Mouse (Mus musculus) spleen, adult 2 months (tissue): ENCODE results near the gene A530084C06Rik. TPM values are rescaled to one million over a fixed set of nuclear protein-coding genes. Genes with fewer than 3 reads are reported as not detected.

Source experiments
- DNase-seq, 2 experiments: peaks; one replicate each; pipeline versions ENCODE4 v3.0.0 to v3.0.0-alpha.2; 2012 to 2021; ENCODE audit warnings: low spot score in 2 of 2, low read depth in 1 of 2
- H3K27ac ChIP-seq: fragments of 200-500 bp; 2 replicates; pipeline ENCODE4 v1.5.1; 2012; ENCODE audit warnings: low read length, inconsistent platforms; ENCODE audit not compliant: insufficient read depth
- H3K27me3 ChIP-seq: fragments of 200-500 bp; 2 replicates; pipeline ENCODE4 v1.6.1; 2012; ENCODE audit warnings: mild to moderate bottlenecking, moderate library complexity, low read length, inconsistent platforms; ENCODE audit not compliant: control insufficient read depth, insufficient read depth
- H3K36me3 ChIP-seq: fragments of 200-500 bp; 2 replicates; pipeline ENCODE4 v1.6.1; 2012; ENCODE audit warnings: mild to moderate bottlenecking, low read length, inconsistent platforms; ENCODE audit not compliant: control insufficient read depth, insufficient read depth
- H3K4me1 ChIP-seq: fragments of 200-500 bp; 2 replicates; pipeline ENCODE4 v1.6.1; 2011; ENCODE audit warnings: inconsistent platforms; ENCODE audit not compliant: control insufficient read depth, insufficient read depth, insufficient read length
- H3K4me3 ChIP-seq: fragments of 200-500 bp; 2 replicates; pipeline ENCODE4 v1.5.1; 2011; ENCODE audit warnings: mild to moderate bottlenecking, inconsistent platforms; ENCODE audit not compliant: insufficient read depth, insufficient read length; ENCODE audit errors: extremely low read depth
- CTCF ChIP-seq: fragments of 200-500 bp; IDR thresholded peaks from 2 replicates; pipeline ENCODE4 v1.5.1; 2011; ENCODE audit warnings: mild to moderate bottlenecking, inconsistent platforms; ENCODE audit not compliant: insufficient read depth, insufficient read length, insufficient replicate concordance; ENCODE audit errors: extremely low read depth
- POLR2A ChIP-seq: fragments of 200-500 bp; IDR thresholded peaks from 2 replicates; pipeline ENCODE4 v1.6.1; 2011; ENCODE audit warnings: low read depth, low read length, inconsistent platforms
- WGBS: fragments of 180-500 bp; shearing (Covaris S2); methylation state at CpG from one replicate; pipeline ENCODE4 v1.1.7; 2018; 5-methylcytosine and 5-hydroxymethylcytosine counted together
- polyA plus RNA-seq: library from polyadenylated mRNA; depleted of rRNA; stranded (reverse); fragments of >200 nt; gene quantifications from 2 replicates; pipeline ENCODE4 v1.2.3, GENCODE M21; 2012

A530084C06Rik gene
- polyA plus RNA-seq, 1 experiment, result not detected

DNA sequence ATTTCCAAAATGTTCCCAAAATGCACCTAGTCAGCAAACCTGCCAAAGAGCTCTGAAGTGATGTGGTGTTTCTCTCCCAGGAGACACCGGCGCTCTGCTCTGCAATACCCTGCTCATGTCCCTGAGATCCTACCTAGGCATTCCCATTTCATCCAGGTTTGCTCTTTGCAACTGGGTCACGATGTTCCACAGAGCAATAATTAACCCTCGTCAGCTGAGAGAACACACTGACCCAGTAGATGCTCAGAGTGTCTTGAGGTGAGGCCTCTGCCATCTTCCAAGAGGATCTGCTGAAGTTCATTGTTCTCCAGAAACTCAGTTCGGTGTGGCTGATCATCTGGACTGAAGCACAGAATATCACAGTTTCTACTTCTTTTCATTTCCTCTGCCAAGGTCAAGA is 16.1 kb downstream of the A530084C06Rik start:
- no peaks in the 10 kb centered on the region for H3K4me1 ChIP-seq
- H3K4me3 ChIP-seq, result no peak overlapping the region
- no peak for DNase-seq
- H3K27ac ChIP-seq, result no peak overlapping the region
- WGBS, result 89% methylated on average over 5 of the region's 5 CpGs
- no peaks in the 10 kb centered on the region for H3K36me3 ChIP-seq
- TF ChIP-seq POLR2A (no peak), CTCF (no peak)
- no peaks in the 10 kb centered on the region for H3K27me3 ChIP-seq

DNA sequence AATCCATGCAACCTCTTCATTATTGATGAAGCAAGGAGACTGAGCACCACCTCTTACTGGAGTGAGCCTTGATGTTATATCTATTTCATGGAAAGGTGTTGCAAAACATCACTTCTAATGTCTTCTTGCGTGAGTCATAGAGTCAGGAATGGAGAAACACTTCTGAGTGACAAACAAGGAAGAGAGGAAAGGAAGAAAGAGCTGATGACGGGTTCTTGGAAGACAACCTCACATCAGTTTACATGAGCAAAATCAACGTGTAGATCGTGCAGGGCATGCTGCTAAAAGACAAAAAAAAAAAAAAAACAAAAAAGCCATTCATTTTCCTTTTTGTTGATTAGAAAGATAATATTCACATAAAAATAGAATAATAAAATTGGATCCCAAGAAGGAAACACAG is 24.4 kb downstream of the A530084C06Rik start:
- no peak for DNase-seq
- Histone ChIP-seq H3K36me3 (no peaks in the 10 kb centered on the region), H3K4me3 (no peak overlapping the region), H3K27ac (no peak overlapping the region), H3K4me1 (no peaks in the 10 kb centered on the region), H3K27me3 (no peaks in the 10 kb centered on the region)
- TF ChIP-seq CTCF, result no peak
- no peak for TF ChIP-seq POLR2A
- WGBS, result 94% methylated on average over 4 of the region's 4 CpGs

DNA sequence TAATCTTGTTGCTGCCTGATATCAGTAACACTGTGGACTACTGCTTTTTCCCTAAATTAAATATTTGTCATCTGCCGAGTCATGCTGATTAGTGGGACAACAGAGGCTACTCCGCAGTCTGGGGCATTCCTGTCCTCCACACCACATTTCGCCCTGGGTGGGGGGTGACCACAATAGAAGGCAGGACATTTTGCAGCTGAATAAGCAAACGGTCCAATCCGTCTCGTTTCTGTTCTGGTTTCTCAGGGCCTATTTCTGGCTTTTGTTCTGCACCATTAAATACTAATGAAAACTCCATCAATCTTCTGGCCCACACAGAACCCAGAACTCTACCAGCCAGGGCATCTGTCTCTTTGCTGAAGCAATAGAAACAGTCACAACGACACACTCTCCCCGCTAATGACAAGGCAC is 27.5 kb downstream of the A530084C06Rik start:
- Histone ChIP-seq H3K27me3 (no peaks in the 10 kb centered on the region), H3K4me3 (no peak overlapping the region), H3K27ac (no peak overlapping the region), H3K4me1 (no peaks in the 10 kb centered on the region), H3K36me3 (no peaks in the 10 kb centered on the region)
- WGBS, result 41% methylated on average over 8 of the region's 8 CpGs
- no peak for DNase-seq
- TF ChIP-seq POLR2A (no peak), CTCF (no peak)

DNA sequence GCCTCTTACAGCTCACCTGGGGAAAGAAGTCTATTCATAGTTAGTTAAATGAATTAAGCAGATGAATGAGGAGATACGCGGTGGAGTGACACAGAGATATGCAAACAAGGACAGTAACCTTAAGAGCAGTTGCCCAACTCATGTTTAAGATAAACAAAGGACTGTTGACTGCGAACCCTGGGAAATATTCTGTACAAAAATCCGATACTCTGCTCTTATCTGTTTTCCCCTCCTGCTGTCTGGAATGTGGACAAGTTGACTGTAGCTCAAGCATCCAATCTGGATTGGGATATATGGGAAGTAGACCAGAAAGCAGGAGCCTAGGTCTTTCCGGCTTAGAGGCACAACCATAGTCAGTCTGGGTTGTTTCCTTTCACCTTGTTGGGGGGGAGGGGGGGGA is 27.9 kb downstream of the A530084C06Rik start:
- no peak for DNase-seq
- WGBS, result 85% methylated on average over 5 of the region's 5 CpGs
- no peak overlapping the region for H3K4me3 ChIP-seq
- TF ChIP-seq CTCF (no peak), POLR2A (no peak)
- H3K27me3 ChIP-seq, result no peaks in the 10 kb centered on the region
- H3K36me3 ChIP-seq, result no peaks in the 10 kb centered on the region
- H3K27ac ChIP-seq, result no peak overlapping the region
- H3K4me1 ChIP-seq, result no peaks in the 10 kb centered on the region

DNA sequence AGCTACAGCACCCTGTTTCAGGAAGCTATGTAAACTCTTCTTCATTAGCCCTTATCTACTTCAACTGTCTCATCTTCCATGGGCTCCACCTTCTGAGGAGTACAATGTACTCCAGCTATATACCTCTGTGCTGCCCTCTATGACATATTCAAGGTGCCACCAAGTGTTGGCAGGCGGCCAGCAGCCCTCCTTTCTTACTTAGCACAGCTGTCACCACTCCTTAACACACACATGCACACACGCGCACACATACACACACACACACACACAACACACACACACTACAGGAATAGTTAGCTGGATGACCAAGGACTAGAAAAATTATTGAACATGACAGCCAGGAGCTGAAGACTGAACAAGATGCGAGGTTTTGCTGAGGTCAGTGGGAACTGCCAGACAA is 34.2 kb downstream of the A530084C06Rik start:
- Histone ChIP-seq H3K4me3 (no peak overlapping the region), H3K36me3 (no peaks in the 10 kb centered on the region), H3K27me3 (no peaks in the 10 kb centered on the region), H3K4me1 (no peaks in the 10 kb centered on the region), H3K27ac (no peak overlapping the region)
- no peak for DNase-seq
- TF ChIP-seq POLR2A, result no peak
- no peak for TF ChIP-seq CTCF
- WGBS, result 86% methylated on average over 4 of the region's 4 CpGs

DNA sequence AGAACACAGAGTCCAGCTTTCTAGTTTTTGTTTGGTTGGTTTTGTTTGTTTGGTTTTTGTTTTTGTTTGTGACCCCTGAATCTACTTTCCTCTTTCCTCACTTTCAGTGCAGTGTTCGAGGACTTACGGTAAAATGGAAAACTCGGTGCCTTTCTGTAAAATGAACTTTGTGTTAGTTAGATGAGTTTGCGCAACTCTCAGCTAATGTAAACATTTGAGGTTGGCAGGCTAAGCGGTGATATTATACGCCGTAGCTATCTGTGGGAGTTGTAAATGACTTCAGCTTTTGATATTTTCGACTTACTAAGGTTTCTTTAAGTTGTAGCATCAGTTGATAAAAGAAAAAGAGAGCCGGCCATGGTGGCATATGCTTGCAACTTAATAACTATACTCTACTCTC is 40.2 kb downstream of the A530084C06Rik start:
- Histone ChIP-seq H3K27me3 (no peaks in the 10 kb centered on the region), H3K36me3 (no peaks in the 10 kb centered on the region), H3K27ac (no peak overlapping the region), H3K4me1 (no peaks in the 10 kb centered on the region), H3K4me3 (no peak overlapping the region)
- no peak for DNase-seq
- TF ChIP-seq CTCF, result no peak
- no peak for TF ChIP-seq POLR2A
- 92% methylated on average over 9 of the region's 9 CpGs for WGBS

DNA sequence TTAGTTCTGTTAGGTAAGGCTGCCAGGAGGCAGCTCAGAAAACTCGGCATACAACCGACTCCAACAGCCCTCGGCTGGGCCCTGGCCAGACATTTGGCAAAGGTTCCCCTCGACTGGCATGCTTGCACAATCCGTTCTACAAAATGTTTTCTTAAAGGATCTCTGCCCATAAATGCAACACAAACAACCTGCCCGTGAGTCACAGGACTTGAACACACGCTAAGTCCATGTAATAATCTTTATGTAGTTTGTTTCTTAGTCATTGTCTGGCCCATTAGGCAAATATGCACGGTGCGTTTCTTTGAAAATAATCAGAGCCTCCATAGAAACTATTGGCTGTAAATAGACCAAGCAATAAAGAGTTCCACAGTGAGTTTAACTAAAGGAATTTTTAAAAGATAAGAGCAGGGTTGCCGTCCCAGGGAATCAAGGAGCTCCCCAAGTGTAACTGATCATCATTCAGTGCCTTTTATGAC is 40.7 kb downstream of the A530084C06Rik start:
- Histone ChIP-seq H3K27me3 (no peaks in the 10 kb centered on the region), H3K27ac (no peak overlapping the region), H3K4me3 (no peak overlapping the region), H3K36me3 (no peaks in the 10 kb centered on the region), H3K4me1 (no peaks in the 10 kb centered on the region)
- 85% methylated on average over 10 of the region's 10 CpGs for WGBS
- DNase-seq, result no peak
- no peak for TF ChIP-seq POLR2A
- TF ChIP-seq CTCF, result no peak
